In the genomic region with DNA sequence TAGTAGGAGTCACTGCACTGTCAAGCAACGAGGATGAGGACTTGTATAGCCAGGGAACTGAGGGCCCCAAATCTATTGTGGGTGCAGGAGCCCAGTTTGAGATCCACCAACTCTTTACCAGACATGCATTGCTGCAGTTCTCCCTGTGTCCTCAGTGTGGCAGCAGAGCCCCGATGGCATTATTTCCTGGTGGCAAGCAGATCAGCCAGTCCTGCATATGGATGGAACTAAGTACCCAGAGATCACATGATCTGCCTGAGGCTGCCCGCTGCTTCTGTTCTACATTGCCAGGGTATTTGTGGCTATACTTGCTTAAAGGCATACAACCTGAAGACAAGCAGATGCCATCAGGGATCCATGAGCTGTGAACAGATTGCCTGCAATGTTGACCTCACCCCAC, we compare ENCODE assay signal across 8 mouse cellular contexts. TPM values are rescaled to one million over a fixed set of nuclear protein-coding genes. Genes with fewer than 3 reads are reported as not detected.
DNase-seq lines count a peak whose midpoint lies in the region; ATAC-seq and TF ChIP-seq lines count a peak whose summit lies in the region.

No protein-coding gene starts in this region.

- H3K4me1 ChIP-seq in heart, embryonic 11.5 days (ENCODE audit: control insufficient read depth, insufficient read depth, low read length): no peaks in the 10 kb centered on the region
- H3K4me1 ChIP-seq in bone marrow macrophage, adult 2 months (ENCODE audit: control insufficient read depth, insufficient read depth, low read length): peaks cover 11% of the 10 kb centered on the region
- no peaks in the 10 kb centered on the region for H3K4me1 ChIP-seq in hindbrain, embryonic 12.5 days
- 0 out of 2 replicates have a peak, but pooled peaks cover 3% of the 10 kb centered on the region for H3K4me1 ChIP-seq in midbrain, embryonic 13.5 days (replicated peaks)

- no peaks in the 10 kb centered on the region for H3K27me3 ChIP-seq in heart, embryonic 11.5 days (ENCODE audit: control insufficient read depth, insufficient read depth, low read length)
- no peaks in the 10 kb centered on the region for H3K27me3 ChIP-seq in hindbrain, embryonic 12.5 days
- no peaks in the 10 kb centered on the region for H3K27me3 ChIP-seq in midbrain, embryonic 13.5 days

- peaks cover 12% of the 10 kb centered on the region for H3K36me3 ChIP-seq in heart, embryonic 11.5 days (ENCODE audit: control insufficient read depth, insufficient read depth, low read length)
- H3K36me3 ChIP-seq in hindbrain, embryonic 12.5 days: peaks cover 44% of the 10 kb centered on the region
- peaks cover 39% of the 10 kb centered on the region for H3K36me3 ChIP-seq in midbrain, embryonic 13.5 days

- DNase-seq in heart, adult 8-10 months (ENCODE audit: low spot score): peak; percentile 58
- DNase-seq in left cerebral cortex, adult 11 months (ENCODE audit: low spot score): peak; percentile 49
- DNase-seq in spleen, postnatal 36 days (ENCODE audit: low spot score in 2 of 2): peak; percentile 25 to 32

- TF ChIP-seq CTCF in bone marrow macrophage, adult 2 months (IDR thresholded peaks at IDR 0.05; ENCODE audit: low read depth, low read length): peak; percentile 62

- H3K27ac ChIP-seq in heart, embryonic 11.5 days (ENCODE audit: low read depth, low read length): no peak overlapping the region
- no peak overlapping the region for H3K27ac ChIP-seq in bone marrow macrophage, adult 2 months (ENCODE audit: insufficient read depth, low read depth, low read length)
- no peak overlapping the region for H3K27ac ChIP-seq in hindbrain, embryonic 12.5 days
- H3K27ac ChIP-seq in midbrain, embryonic 13.5 days: no peak overlapping the region

- H3K9ac ChIP-seq in heart, embryonic 11.5 days (ENCODE audit: low read depth, low read length): no peak overlapping the region
- no peak overlapping the region for H3K9ac ChIP-seq in hindbrain, embryonic 12.5 days
- no peak overlapping the region for H3K9ac ChIP-seq in midbrain, embryonic 13.5 days (replicated peaks)

- TF ChIP-seq POLR2A in bone marrow macrophage, adult 2 months (IDR thresholded peaks at IDR 0.05; ENCODE audit: borderline replicate concordance, low read depth, low read length): no peak

- WGBS in heart, embryonic 11.5 days (ENCODE audit: insufficient replicate concordance): 17% methylated on average over 3 of the region's 3 CpGs
- WGBS in hindbrain, embryonic 12.5 days: 11% methylated on average over 3 of the region's 3 CpGs
- 3% methylated on average over 3 of the region's 3 CpGs for WGBS in midbrain, embryonic 13.5 days

- ATAC-seq in heart, embryonic 11.5 days (replicated peaks; ENCODE audit: insufficient number of reproducible peaks, low FRiP score, low TSS enrichment): no peak
- ATAC-seq in erythroid progenitor cell, adult 5-6 weeks (replicated peaks; ENCODE audit: low FRiP score, poor library complexity, severe bottlenecking): peak; percentile 89
- 0 out of 2 replicates have a peak, but pooled peaks have one; percentile 56 for ATAC-seq in hindbrain, embryonic 12.5 days (ENCODE audit: low FRiP score)
- peak; percentile 82 for ATAC-seq in midbrain, embryonic 13.5 days

- no peak overlapping the region for H3K4me2 ChIP-seq in heart, embryonic 11.5 days
- no peak overlapping the region for H3K4me2 ChIP-seq in hindbrain, embryonic 12.5 days (replicated peaks)
- no peak overlapping the region for H3K4me2 ChIP-seq in midbrain, embryonic 13.5 days (replicated peaks)

- H3K9me3 ChIP-seq in heart, embryonic 11.5 days (replicated peaks; ENCODE audit: control insufficient read depth, low read length): no peaks in the 10 kb centered on the region
- no peaks in the 10 kb centered on the region for H3K9me3 ChIP-seq in hindbrain, embryonic 12.5 days (replicated peaks)
- H3K9me3 ChIP-seq in midbrain, embryonic 13.5 days: no peaks in the 10 kb centered on the region

- no peak overlapping the region for H3K4me3 ChIP-seq in heart, embryonic 11.5 days (ENCODE audit: low read depth, low read length)
- no peak overlapping the region for H3K4me3 ChIP-seq in bone marrow macrophage, adult 2 months (ENCODE audit: insufficient read depth, low read length)
- H3K4me3 ChIP-seq in hindbrain, embryonic 12.5 days: no peak overlapping the region
- H3K4me3 ChIP-seq in midbrain, embryonic 13.5 days (replicated peaks): no peak overlapping the region

RNA-seq across cellular contexts. Expression of a gene that starts 23.2 kb away (rescaled TPM):
- 10 to 100 TPM; 81.3 to 88.8 (median 82.6) TPM for total RNA-seq in heart, adult 8-10 months (2022)
- 31.6 and 35.0 TPM in 2 replicates for polyA plus RNA-seq in heart, embryonic 11.5 days (2014; fragmentation: Nextera tagmentation; extraction: Ambion mirVana)
- 39.2 and 40.4 TPM in 2 replicates for polyA plus RNA-seq in bone marrow macrophage, adult 2 months (2012; ENCODE audit: insufficient read depth, insufficient read length, missing spikeins)
- total RNA-seq in erythroid progenitor cell, adult 5-6 weeks (2015; ENCODE audit: low replicate concordance): 20.5 TPM in 2 replicates
- total RNA-seq in erythroid progenitor cell, adult 5-6 weeks (2017; ENCODE audit: low replicate concordance): 18.8 and 21.3 TPM in 2 replicates
- 35.1 and 37.8 TPM in 2 replicates for polyA plus RNA-seq in hindbrain, embryonic 12.5 days (2016; fragmentation: Nextera tagmentation; extraction: Ambion mirVana)
- polyA plus RNA-seq in midbrain, embryonic 13.5 days (2015; fragmentation: Nextera tagmentation; extraction: Ambion mirVana): 27.2 and 31.0 TPM in 2 replicates
